Mouse (Mus musculus) left cerebral cortex, postnatal 36 days (tissue): ENCODE measurements around the gene Prss58. TPM values are rescaled to one million over a fixed set of nuclear protein-coding genes. Genes with fewer than 3 reads are reported as not detected.

Experiments
- DNase-seq, 2 experiments: peaks; one replicate each; pipeline ENCODE4 v3.0.0; 2021 to 2022; ENCODE audit warnings: low spot score in 2 of 2, mixed read lengths in 1 of 2
- intact Hi-C: fragments of 180-260 bp; cut with DNase I; formaldehyde crosslinking; loops from one replicate; pipeline ENCODE4 v1.15.1; 2025
- total RNA-seq, 2 experiments: library from RNA; stranded (reverse); gene quantifications; 2 replicates each; pipeline ENCODE4 v1.2.3; 2021

Prss58 gene
- not detected for total RNA-seq

DNA sequence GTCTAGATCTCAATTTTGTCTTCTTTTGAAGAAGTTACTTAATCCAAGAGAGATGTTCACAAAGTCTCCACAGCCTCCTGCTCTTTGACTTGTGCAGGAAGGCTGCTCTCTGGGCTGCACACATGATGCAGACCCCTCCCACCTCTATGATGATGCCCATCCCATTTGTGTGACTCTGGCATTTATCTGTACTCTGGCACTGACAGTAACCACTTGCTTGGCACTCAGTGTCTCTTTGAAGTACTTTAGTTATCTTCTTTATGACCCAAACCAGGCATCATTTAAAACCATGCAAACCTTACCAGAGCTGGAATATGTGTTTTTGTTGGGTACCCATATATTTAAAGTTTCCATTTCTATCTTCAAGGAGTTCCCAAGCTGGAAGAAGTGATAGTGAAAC, at the start of gene Prss58:
Prss58 (minus strand) TSS at position 101 of the 400 bp plus-strand sequence.
- intact Hi-C loops: no loop called here
- DNase-seq: no peak

DNA sequence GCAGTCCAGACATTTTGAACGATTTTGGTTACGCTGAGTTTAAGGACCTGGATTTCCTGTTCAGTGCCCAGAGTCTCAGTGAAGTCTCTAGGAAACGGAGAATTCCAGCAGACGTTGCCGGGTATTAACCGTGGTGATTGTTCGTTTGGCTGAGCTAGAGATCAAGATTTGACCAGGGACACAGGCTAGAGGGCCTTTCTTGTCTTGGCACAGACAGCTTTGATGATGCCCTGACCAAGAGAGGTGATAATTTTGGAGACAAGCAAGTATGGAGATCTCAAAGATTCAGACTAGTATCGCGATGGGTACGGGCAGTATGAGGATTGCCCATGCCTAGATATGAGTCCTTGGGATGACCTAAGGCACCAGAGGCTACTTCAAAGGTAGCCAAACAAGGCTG, 40.3 kb upstream of the Prss58 start, which contains the start of gene 1700074P13Rik:
1700074P13Rik (minus strand) TSS at position 101 of the 400 bp plus-strand sequence.
- no peak for DNase-seq
- intact Hi-C loops: no loop called here

- no peak for DNase-seq
- intact Hi-C loops: no loop called here
These were observed 19.8 kb upstream of the Prss58 start for GRCm38 (mm10) chr6:40919954-40920353.

- intact Hi-C loops: no loop called here
- no peak for DNase-seq
These were observed 5.5 kb downstream of the Prss58 start for GRCm38 (mm10) chr6:40894716-40895115.

DNA sequence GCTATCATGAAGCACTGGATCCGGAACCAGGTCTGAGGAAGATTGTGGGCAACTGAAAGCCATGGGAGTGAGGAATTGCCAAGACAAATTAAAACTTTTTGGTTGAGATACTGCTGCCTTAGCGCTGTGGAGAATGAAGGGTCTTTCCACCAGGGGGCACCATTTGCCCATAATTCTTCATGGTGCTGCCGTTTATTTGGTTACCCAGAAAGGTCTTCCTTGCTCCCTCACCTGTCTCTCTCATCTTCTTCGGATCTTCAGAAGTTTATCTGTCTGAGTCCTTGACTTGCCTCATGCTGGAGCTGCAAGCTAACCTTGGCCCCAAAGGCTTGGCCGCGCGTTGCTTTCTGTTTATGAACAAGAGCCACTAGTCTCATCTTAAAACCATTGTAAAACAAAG, 6.6 kb downstream of the Prss58 start:
- DNase-seq: peak; percentile 19 to 24
- intact Hi-C loops: no loop called here

GRCm38 (mm10) chr6:40891754-40892153, 8.4 kb downstream of the Prss58 start:
- intact Hi-C loops: no loop called here
- no peak for DNase-seq

DNA sequence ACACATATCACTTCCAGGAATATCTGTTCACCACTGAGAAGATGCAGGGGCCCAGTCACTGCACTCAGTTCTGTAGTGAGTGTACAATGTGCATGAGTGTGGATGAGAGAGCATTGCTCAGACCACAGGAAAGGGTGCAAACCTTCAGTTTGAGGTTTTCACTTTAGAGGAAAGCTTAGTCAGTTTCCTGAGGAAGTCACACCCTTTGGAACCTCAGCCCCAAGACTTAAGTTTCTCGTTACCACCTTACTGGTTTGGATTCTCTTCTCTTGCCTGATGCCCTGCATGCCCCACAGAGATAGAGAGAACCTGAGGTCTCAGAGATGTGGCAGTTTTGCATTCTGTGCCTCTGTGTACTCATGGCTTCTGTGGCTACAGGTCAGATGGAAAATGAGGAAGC, 9.2 kb downstream of the Prss58 start:
- no peak for DNase-seq
- intact Hi-C loops: no loop called here

- intact Hi-C loops: no loop called here
- no peak for DNase-seq
These were observed 12.8 kb downstream of the Prss58 start, which contains the start of gene Moxd2 for GRCm38 (mm10) chr6:40887394-40887793. Moxd2 (minus strand) TSS chr6:40887494.

DNA sequence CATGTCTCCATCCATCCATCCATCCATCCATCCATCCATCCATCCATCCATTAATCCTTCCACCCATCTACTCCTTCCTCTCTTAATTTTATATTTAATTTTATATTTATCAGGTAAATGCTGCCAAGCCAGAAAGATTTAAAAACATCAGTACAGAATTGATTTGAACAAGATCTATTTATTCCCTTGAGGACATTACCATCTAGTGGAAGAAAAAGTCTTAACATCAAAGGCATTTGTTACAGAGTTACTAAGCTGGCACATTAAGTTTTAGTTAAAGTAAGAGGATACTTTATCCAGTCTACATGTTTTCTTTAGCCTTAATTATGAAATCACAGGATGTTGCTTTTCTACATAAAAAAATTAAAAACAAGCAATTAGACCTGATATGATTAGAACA, 54.9 kb downstream of the Prss58 start:
- intact Hi-C loops: no loop called here
- DNase-seq: no peak

Other genes with a start within 250 kb of the Prss58 start
- gene Moxd2, start 12.9 kb downstream of the Prss58 start, total RNA-seq: not detected
- not detected for gene 1700074P13Rik, start 40.2 kb upstream of the Prss58 start, total RNA-seq
- not detected for gene Gm4744, start 51.5 kb upstream of the Prss58 start, total RNA-seq
- not detected for gene 1810009J06Rik, start 64.4 kb upstream of the Prss58 start, total RNA-seq
- gene Gm2663, start 99.1 kb upstream of the Prss58 start, total RNA-seq: not detected
- not detected for gene 2210010C04Rik, start 135.1 kb upstream of the Prss58 start, total RNA-seq